Mouse (Mus musculus): ENCODE measurements around the gene Gpr84. TPM values are rescaled to one million over a fixed set of nuclear protein-coding genes. Genes with fewer than 3 reads are reported as not detected.

Gpr84 gene
- polyA plus RNA-seq, 1 experiment = 0.06 TPM

DNA sequence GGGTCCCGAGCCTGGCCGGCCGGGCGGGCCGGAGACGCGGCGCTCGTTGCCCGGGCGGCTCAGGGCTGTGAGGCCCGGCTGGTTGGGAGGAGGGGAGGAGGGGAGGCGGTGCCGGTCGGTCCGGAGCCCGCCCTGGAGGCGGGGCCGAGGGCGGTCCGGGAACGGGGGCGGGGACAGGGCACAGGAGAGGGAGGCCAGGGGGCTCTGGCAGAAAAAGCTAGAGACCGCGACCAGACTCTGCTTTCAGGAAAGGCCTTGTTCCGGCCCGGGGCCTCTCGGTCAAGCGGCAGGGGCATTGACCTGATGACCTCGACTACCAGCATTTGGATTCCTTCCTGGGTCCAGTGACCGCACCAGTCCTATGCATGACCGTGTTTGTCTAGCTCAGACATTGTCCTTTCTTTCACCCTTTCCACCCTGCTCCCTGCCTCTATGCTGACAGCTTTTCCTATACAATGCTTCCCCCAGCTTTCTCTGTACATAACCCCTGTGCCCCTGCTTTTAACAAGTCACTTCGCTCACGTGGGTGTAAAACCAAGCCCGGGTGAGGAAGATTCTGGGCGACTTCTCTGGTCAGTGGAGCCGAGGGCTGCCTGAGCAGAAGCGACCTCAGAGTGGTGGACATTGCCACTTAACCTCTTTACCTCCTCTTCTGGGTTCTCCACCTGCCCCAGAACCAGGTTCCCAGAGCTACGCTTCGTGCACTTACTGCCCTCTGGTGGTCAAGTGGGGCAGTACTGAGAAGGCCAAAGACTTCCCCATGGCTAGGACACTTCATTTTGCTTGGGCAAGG lies 13.2 kb upstream of the Gpr84 start:
- under 1% methylated on average over 35 of the region's 40 CpGs for WGBS
- H3K4me1 ChIP-seq (ENCODE audit: control insufficient read depth, insufficient read depth, insufficient read length, low read length) = peaks cover 3% of the 10 kb centered on the region; the same call in 1 of the 2 replicates
- H3K36me3 ChIP-seq (ENCODE audit: control insufficient read depth, insufficient read depth, low read length) = no peaks in the 10 kb centered on the region
- no peak overlapping the region for H3K27ac ChIP-seq (ENCODE audit: insufficient read depth, low read depth, low read length)
- TF ChIP-seq POLR2A (IDR thresholded peaks at IDR 0.05; ENCODE audit: low read depth, low read length) = no peak
- peak; percentile 96; the same call in 1 of the 2 replicates for TF ChIP-seq CTCF (IDR thresholded peaks at IDR 0.05; ENCODE audit: extremely low read depth, insufficient read length, insufficient replicate concordance, low read depth, low read length)
- H3K27me3 ChIP-seq (ENCODE audit: control insufficient read depth, insufficient read depth, low read length) = no peaks in the 10 kb centered on the region; the same call in 1 of the 2 replicates
- H3K4me3 ChIP-seq (ENCODE audit: low read depth, low read length) = peak overlapping the region; percentile 72

- no peak; the same call in 1 of the 2 replicates for TF ChIP-seq POLR2A (IDR thresholded peaks at IDR 0.05; ENCODE audit: low read depth, low read length)
- TF ChIP-seq CTCF (IDR thresholded peaks at IDR 0.05; ENCODE audit: extremely low read depth, insufficient read length, insufficient replicate concordance, low read depth, low read length) = no peak
- H3K4me3 ChIP-seq (ENCODE audit: low read depth, low read length) = peak overlapping the region; percentile 72
- H3K27ac ChIP-seq (ENCODE audit: insufficient read depth, low read depth, low read length) = no peak overlapping the region
- 6% methylated on average over 21 of the region's 26 CpGs for WGBS
- peaks cover 3% of the 10 kb centered on the region; the same call in 1 of the 2 replicates for H3K4me1 ChIP-seq (ENCODE audit: control insufficient read depth, insufficient read depth, insufficient read length, low read length)
- no peaks in the 10 kb centered on the region; the same call in 1 of the 2 replicates for H3K27me3 ChIP-seq (ENCODE audit: control insufficient read depth, insufficient read depth, low read length)
- H3K36me3 ChIP-seq (ENCODE audit: control insufficient read depth, insufficient read depth, low read length) = no peaks in the 10 kb centered on the region
Measured at GRCm38 (mm10) chr15:103323070-103323454, 12.7 kb upstream of the Gpr84 start.

- H3K4me1 ChIP-seq (ENCODE audit: control insufficient read depth, insufficient read depth, insufficient read length, low read length) = peaks cover 3% of the 10 kb centered on the region; the same call in 1 of the 2 replicates
- no peaks in the 10 kb centered on the region for H3K36me3 ChIP-seq (ENCODE audit: control insufficient read depth, insufficient read depth, low read length)
- no peaks in the 10 kb centered on the region; the same call in 1 of the 2 replicates for H3K27me3 ChIP-seq (ENCODE audit: control insufficient read depth, insufficient read depth, low read length)
- no peak for TF ChIP-seq POLR2A (IDR thresholded peaks at IDR 0.05; ENCODE audit: low read depth, low read length)
- H3K4me3 ChIP-seq (ENCODE audit: low read depth, low read length) = no peak overlapping the region
- WGBS = 85% methylated on average over 4 of the region's 4 CpGs
- no peak overlapping the region for H3K27ac ChIP-seq (ENCODE audit: insufficient read depth, low read depth, low read length)
Measured at GRCm38 (mm10) chr15:103322396-103322795, 12.0 kb upstream of the Gpr84 start.

DNA sequence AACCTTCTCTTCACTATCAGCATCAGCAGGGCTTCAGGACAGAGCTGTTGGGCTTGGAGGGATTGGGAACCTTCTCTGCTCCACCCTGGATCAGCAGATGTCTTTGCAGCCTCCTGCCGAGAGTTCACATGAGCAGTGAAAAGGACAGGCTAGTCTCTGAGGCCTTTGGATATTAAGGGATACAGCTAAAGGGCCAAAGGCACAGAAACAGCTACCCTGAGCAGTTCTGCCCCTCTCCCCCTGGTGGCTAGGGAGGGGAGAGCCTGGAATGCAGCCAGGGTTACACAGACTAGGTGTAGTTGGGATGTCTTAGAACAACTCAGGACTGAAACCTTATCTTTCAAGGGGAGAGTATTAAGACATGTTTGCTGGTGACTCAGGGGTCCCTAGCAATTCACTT lies 10.7 kb upstream of the Gpr84 start:
- H3K36me3 ChIP-seq (ENCODE audit: control insufficient read depth, insufficient read depth, low read length) = no peaks in the 10 kb centered on the region
- TF ChIP-seq CTCF (IDR thresholded peaks at IDR 0.05; ENCODE audit: extremely low read depth, insufficient read length, insufficient replicate concordance, low read depth, low read length) (peak; percentile 30; the same call in 1 of the 2 replicates), POLR2A (IDR thresholded peaks at IDR 0.05; ENCODE audit: low read depth, low read length) (no peak)
- H3K27ac ChIP-seq (ENCODE audit: insufficient read depth, low read depth, low read length) = no peak overlapping the region
- no peak overlapping the region for H3K4me3 ChIP-seq (ENCODE audit: low read depth, low read length)
- no peaks in the 10 kb centered on the region; the same call in 1 of the 2 replicates for H3K27me3 ChIP-seq (ENCODE audit: control insufficient read depth, insufficient read depth, low read length)
- 72% methylated on average over 1 of the region's 1 CpGs for WGBS
- H3K4me1 ChIP-seq (ENCODE audit: control insufficient read depth, insufficient read depth, insufficient read length, low read length) = peaks cover 3% of the 10 kb centered on the region; the same call in 1 of the 2 replicates

GRCm38 (mm10) chr15:103318201-103318816 lies 7.9 kb upstream of the Gpr84 start:
- no peak overlapping the region for H3K27ac ChIP-seq (ENCODE audit: insufficient read depth, low read depth, low read length)
- peaks cover 5% of the 10 kb centered on the region for H3K4me1 ChIP-seq (ENCODE audit: control insufficient read depth, insufficient read depth, insufficient read length, low read length)
- H3K36me3 ChIP-seq (ENCODE audit: control insufficient read depth, insufficient read depth, low read length) = no peaks in the 10 kb centered on the region
- WGBS = 76% methylated on average over 3 of the region's 3 CpGs
- H3K27me3 ChIP-seq (ENCODE audit: control insufficient read depth, insufficient read depth, low read length) = no peaks in the 10 kb centered on the region; the same call in 1 of the 2 replicates
- TF ChIP-seq POLR2A (IDR thresholded peaks at IDR 0.05; ENCODE audit: low read depth, low read length) = no peak
- TF ChIP-seq CTCF (IDR thresholded peaks at IDR 0.05; ENCODE audit: extremely low read depth, insufficient read length, insufficient replicate concordance, low read depth, low read length) = no peak
- no peak overlapping the region for H3K4me3 ChIP-seq (ENCODE audit: low read depth, low read length)

DNA sequence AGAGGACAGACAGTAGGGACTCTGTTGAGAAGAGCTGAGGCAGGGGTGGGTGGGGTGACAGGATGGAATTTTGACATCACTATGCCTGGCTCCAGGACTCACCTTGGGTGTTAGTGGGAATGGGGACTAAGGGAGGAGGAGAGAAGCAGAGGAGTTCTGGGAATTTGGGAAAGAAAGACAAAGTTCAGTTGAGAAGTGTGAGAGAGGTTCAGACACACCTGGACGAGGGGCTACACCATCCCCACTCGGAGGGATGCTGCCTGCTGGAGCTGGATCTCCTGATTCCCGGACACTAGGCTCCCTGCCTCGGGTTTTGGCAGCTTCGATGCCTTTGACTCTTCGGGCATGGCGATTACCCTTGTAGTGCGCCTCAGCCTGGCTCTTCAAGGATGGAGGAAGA lies 7.3 kb upstream of the Gpr84 start:
- Histone ChIP-seq H3K27me3 (ENCODE audit: control insufficient read depth, insufficient read depth, low read length) (no peaks in the 10 kb centered on the region; the same call in 1 of the 2 replicates), H3K27ac (ENCODE audit: insufficient read depth, low read depth, low read length) (no peak overlapping the region), H3K36me3 (ENCODE audit: control insufficient read depth, insufficient read depth, low read length) (no peaks in the 10 kb centered on the region), H3K4me1 (ENCODE audit: control insufficient read depth, insufficient read depth, insufficient read length, low read length) (peaks cover 2% of the 10 kb centered on the region; the same call in 1 of the 2 replicates), H3K4me3 (ENCODE audit: low read depth, low read length) (no peak overlapping the region)
- no peak for TF ChIP-seq POLR2A (IDR thresholded peaks at IDR 0.05; ENCODE audit: low read depth, low read length)
- no peak for TF ChIP-seq CTCF (IDR thresholded peaks at IDR 0.05; ENCODE audit: extremely low read depth, insufficient read length, insufficient replicate concordance, low read depth, low read length)
- 88% methylated on average over 8 of the region's 8 CpGs for WGBS

DNA sequence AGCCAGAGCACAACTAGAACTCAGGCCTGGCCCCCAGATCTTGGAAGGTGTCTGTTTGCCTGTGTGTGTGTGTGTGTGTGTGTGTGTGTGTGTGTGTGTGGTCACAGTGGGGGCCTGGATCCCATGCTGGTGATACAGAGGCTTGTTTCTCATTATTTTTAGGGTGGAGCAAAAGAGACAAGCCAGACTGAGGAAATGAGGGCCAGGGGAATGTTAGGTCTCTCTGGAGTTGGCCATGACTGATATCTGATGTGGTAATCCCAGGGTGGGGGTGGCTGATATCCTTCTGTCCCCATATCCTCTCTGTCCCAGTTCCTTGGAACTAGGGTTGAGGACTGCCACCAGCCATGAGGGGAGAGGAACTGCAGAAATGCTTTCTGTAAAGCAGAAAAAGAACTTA lies 6.7 kb upstream of the Gpr84 start:
- H3K4me1 ChIP-seq (ENCODE audit: control insufficient read depth, insufficient read depth, insufficient read length, low read length) = peaks cover 2% of the 10 kb centered on the region; the same call in 1 of the 2 replicates
- H3K27me3 ChIP-seq (ENCODE audit: control insufficient read depth, insufficient read depth, low read length) = no peaks in the 10 kb centered on the region
- TF ChIP-seq POLR2A (IDR thresholded peaks at IDR 0.05; ENCODE audit: low read depth, low read length) (no peak), CTCF (IDR thresholded peaks at IDR 0.05; ENCODE audit: extremely low read depth, insufficient read length, insufficient replicate concordance, low read depth, low read length) (no peak)
- H3K4me3 ChIP-seq (ENCODE audit: low read depth, low read length) = no peak overlapping the region
- H3K27ac ChIP-seq (ENCODE audit: insufficient read depth, low read depth, low read length) = no peak overlapping the region
- no peaks in the 10 kb centered on the region for H3K36me3 ChIP-seq (ENCODE audit: control insufficient read depth, insufficient read depth, low read length)

Measured in small intestine, adult 2 months (tissue).